Mouse (Mus musculus) splenic B cell, adult 2 months (primary cell): Measurements from ENCODE around the gene Fam13a.

Experiments used
- DNase-seq: peaks from one replicate; pipeline ENCODE4 v3.0.0-alpha.2; 2011; ENCODE audit warnings: low read depth, low spot score
- H3K27me3 ChIP-seq: 2 replicates; pipeline ENCODE4 v1.6.1; 2012; ENCODE audit warnings: mild to moderate bottlenecking, low read length, moderate library complexity, mixed read lengths; ENCODE audit not compliant: control insufficient read depth, poor library complexity, insufficient read depth, severe bottlenecking
- H3K36me3 ChIP-seq: 2 replicates; pipeline ENCODE4 v1.6.1; 2012; ENCODE audit warnings: mild to moderate bottlenecking, low read length, moderate library complexity, mixed read lengths; ENCODE audit not compliant: control insufficient read depth, poor library complexity, insufficient read depth, severe bottlenecking

The Fam13a gene

DNA sequence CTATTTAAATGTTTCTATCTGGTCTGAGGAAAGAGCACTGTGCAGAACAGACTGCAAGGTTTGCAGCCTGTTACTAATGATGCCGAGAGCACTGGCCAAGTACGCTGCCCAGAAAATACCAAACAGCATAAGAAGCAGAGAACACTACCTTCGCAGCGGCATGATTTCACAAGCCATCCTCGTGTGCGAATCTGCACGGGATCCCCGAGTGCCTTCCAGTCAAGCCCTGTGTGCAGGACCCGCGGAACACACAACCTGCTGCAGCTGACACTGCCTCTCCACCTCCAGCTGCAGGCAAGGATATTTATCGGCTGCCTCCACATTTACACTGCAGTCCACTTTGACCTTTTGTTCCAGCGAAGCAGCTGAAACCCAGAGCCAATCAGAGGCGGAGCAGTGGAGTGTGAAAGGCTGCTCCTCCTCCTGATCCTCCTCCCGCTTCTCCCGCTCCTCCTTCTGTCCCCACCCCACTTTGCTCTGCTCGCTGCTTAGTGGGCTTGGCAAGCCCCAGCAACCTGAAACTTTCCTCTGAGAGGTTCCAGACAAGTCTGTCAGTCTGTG lies at the start of gene Fam13a:
TSS of gene Fam13a (minus strand) at position 386 of the 561 bp plus-strand sequence.
- Histone ChIP-seq H3K36me3 (no peaks in the 10 kb centered on the region), H3K27me3 (no peaks in the 10 kb centered on the region; the same call in 1 of the 2 replicates)
- peak; percentile 15 for DNase-seq

DNA sequence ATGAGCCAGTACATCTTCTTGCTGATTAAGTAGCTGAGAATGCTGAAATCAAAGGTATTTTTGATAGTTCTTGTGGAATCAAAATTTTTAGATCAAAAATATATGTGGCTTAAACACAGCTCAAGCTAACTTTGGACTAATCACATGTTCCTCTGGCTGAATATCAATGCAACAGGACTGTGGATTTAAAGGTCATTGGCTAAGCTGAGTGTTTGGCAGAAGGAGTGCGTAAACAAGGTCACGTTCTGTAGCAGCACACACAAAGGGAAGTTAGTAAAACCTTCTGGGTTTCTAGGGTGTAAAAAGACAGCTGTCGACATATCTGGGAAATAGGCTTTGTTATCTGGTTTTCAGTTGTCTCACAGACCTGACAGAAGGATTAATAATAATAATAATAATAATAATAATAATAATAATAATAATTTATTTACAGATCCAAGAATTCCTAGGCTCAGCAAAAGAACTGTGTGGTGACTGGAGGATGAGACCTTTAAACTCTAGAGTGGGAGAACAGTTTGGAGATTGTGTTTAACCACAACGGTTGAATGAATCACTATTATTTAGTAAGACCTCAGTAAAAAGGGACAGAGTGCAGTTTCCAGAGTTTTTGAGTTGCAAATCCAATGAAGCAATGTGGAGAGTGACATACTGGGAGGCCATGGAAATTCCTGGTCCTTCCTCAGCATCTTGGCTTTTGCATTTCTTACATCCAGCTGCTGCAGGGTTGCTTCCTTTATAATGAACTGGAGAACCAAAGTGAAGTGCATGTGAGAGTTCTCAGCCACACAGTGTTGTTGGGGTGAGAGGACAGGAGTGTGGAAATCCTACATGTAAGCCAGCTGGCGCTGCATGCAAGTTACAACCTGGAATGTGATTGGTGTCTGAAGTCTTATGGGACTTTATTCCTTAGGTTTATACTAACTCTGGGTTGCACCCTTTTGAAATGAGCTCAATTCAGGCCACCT lies 48.0 kb upstream of the Fam13a start:
- no peaks in the 10 kb centered on the region for H3K27me3 ChIP-seq
- H3K36me3 ChIP-seq: no peaks in the 10 kb centered on the region
- no peak for DNase-seq

- no peaks in the 10 kb centered on the region for H3K27me3 ChIP-seq
- H3K36me3 ChIP-seq: no peaks in the 10 kb centered on the region
- no peak for DNase-seq
Measured at GRCm38 (mm10) chr6:59071691-59072090, 47.3 kb upstream of the Fam13a start.

DNA sequence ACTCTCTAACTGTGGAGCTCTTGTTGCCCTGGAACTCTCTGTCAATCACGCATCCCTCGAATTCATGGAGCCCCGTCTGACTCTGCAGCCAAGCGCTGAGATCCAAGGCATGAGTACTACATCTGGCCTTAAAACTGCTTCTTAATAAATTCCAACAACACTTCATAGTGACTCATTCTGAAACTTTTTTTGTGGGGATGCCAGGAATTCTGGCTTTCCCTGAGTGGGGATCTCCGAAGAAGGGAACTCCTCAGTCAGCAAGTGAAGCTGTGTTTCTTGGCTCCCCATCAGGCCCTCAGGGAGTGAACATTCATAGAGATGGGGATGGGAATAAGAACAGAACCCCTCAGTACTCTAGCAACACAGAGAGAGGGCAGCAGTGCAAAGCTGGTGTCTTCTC lies 43.8 kb upstream of the Fam13a start:
- H3K36me3 ChIP-seq: no peaks in the 10 kb centered on the region
- no peaks in the 10 kb centered on the region for H3K27me3 ChIP-seq
- DNase-seq: no peak

DNA sequence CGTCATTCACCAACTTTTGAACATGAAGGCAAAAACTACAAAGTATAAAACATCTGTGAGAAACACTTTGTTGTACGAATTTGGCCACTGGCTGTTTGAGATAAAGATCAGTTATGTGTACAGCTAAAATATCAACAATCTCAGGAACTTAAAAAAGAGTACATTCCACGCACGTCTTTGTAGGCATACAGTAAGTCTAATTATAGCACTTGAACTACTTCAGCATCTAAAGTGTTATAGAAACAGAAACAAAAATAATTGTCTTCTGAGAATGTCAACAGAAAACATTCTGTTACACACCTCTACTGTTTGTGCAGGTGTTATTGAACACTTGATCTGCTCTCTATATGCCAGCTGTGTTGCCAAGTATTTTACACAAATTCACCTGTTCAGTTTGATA lies 40.1 kb upstream of the Fam13a start:
- Histone ChIP-seq H3K27me3 (no peaks in the 10 kb centered on the region; the same call in 1 of the 2 replicates), H3K36me3 (no peaks in the 10 kb centered on the region)
- DNase-seq: no peak

DNA sequence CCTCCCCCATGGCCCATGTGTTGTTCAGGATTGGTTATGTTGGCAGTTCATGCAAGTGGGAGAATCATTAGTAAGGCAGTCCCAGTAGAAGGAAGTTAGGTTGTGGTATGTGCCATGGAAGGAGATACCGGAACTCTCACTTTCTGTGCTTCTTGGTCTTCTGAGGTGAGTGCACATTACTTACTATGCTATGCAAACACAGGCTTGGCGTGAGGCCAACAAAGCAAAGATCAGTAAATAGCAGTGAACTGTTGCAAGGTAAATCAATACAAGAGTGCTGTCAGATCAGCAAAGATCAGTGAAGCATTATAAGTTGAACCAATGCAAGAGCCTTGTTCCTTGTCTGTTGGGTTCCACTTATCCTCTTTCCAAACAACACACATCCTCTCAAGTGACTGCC lies 28.9 kb upstream of the Fam13a start:
- H3K36me3 ChIP-seq: no peaks in the 10 kb centered on the region
- H3K27me3 ChIP-seq: no peaks in the 10 kb centered on the region
- DNase-seq: no peak

DNA sequence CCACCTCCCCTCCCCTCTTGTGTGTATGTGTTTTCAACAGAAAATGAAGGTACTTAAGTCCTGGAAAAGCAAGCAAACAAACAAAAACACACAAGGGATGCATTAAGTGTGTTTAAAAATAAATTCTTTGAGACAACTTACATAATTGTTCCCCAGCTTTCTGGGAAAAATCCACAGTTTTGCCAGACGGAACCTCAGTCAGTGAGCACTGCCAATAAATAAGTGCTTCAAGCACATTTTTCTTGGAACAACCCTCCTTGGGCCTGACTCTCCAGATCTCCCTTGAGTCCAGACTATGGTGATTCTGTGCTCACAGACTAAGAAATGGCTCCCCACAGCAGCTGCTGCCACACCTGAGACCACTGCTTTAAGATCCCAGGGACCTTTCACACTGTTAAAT lies 15.4 kb upstream of the Fam13a start:
- no peak for DNase-seq
- no peaks in the 10 kb centered on the region for H3K36me3 ChIP-seq
- no peaks in the 10 kb centered on the region for H3K27me3 ChIP-seq

DNA sequence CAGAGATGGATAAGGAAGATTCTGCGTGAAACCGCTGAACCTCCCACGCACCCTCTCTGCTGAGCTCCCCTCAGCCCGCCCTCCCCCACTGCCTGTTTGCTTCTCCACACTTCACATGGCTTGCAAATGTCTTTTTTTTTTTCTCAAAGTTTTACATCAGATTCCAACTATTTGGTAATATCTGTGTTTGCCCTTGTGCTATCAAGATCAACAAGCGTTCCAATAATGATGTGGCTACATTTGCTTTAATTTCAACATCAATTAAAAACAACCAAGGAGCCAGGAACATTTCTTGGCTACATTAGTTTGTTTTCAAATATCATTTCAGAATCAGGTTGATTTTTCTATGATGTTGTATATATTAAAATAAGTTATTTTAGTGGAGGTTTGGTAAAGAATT lies 8.4 kb upstream of the Fam13a start:
- Histone ChIP-seq H3K36me3 (no peaks in the 10 kb centered on the region), H3K27me3 (no peaks in the 10 kb centered on the region; the same call in 1 of the 2 replicates)
- DNase-seq: no peak

GRCm38 (mm10) chr6:59031539-59031938 lies 7.2 kb upstream of the Fam13a start:
- no peaks in the 10 kb centered on the region for H3K36me3 ChIP-seq
- no peak for DNase-seq
- H3K27me3 ChIP-seq: no peaks in the 10 kb centered on the region; the same call in 1 of the 2 replicates

DNA sequence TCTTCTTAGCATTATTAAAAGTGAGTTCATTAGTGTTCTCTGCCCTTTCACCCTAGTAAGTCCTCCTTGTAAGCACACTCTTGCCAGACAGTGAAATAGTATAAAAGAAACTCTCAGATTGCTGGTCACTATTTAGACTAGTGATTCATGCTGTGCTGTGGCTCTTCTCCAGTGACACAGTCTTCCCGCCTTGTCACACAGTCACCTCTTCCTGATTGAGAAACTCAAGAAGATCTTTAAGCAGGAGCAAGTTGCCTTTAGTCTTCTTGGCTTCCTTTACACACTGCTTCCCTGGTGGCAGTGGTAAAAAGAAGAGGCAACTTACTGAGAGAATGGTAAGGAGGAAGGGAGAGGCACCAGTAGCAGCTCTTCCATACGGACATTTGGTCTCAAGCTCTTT lies 6.3 kb upstream of the Fam13a start:
- no peak for DNase-seq
- Histone ChIP-seq H3K36me3 (no peaks in the 10 kb centered on the region), H3K27me3 (no peaks in the 10 kb centered on the region; the same call in 1 of the 2 replicates)

DNA sequence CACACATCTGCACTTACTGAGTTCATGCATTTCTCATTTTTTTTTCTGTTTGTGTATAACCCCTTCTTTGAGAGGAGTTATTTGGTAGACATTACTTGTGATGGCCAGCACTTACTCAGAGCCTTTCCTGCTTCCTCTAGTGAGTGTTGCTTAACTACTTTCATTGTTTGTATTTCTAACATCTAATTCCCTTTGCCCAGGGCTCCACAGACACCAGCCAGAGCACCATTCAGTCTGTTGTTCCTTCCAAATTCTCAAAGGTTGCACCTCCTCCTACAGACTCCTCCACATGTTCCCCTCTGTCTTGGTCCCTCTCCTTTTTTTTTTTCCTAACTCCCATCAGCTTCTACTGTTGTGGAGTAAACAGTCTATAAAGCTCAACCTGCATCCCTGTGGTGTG lies 5.7 kb upstream of the Fam13a start:
- DNase-seq: no peak
- no peaks in the 10 kb centered on the region; the same call in 1 of the 2 replicates for H3K27me3 ChIP-seq
- H3K36me3 ChIP-seq: no peaks in the 10 kb centered on the region

DNA sequence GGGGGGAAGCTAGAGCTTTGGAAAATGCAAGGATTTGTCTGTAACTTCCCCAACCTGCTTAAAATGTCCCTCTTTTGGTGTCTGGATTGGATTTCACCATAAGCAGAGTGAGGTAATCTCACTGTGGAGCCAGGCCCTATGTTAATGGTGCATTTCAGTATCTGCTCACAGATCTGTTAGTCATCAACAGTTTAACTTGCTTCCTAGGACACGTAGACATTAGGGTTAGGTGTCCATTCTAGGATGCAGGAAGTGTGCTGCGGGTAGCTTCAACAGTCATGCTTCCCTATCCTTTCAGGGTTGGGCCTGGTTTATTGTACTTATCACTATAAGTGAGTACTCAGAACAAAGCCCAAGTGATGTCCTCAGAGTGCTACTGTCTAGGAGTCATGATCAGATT lies 4.5 kb upstream of the Fam13a start:
- Histone ChIP-seq H3K27me3 (no peaks in the 10 kb centered on the region; the same call in 1 of the 2 replicates), H3K36me3 (no peaks in the 10 kb centered on the region)
- no peak for DNase-seq

DNA sequence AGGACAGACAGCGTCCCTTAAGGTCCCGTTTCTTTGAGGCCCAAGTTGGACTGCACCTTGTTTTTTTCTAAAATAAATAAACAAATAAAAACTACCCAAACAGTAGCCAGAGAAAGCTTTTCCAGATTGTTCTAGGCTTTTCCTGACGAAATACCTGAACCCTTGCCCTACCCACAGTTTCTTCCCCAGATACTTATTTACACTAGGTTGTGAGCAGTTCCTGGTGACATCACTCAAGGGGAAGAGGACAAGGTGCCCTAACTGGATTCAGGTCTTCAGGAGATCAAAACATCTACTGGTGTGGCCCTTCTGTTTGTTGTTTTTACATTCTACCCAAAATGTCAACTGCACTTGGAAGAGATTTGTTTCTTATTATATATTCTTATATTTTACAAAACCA lies 457 bp upstream of the Fam13a start:
- H3K36me3 ChIP-seq: no peaks in the 10 kb centered on the region
- H3K27me3 ChIP-seq: no peaks in the 10 kb centered on the region; the same call in 1 of the 2 replicates
- DNase-seq: no peak

GRCm38 (mm10) chr6:59023455-59024163 lies 740 bp downstream of the Fam13a start:
- Histone ChIP-seq H3K27me3 (no peaks in the 10 kb centered on the region; the same call in 1 of the 2 replicates), H3K36me3 (no peaks in the 10 kb centered on the region)
- no peak for DNase-seq

DNA sequence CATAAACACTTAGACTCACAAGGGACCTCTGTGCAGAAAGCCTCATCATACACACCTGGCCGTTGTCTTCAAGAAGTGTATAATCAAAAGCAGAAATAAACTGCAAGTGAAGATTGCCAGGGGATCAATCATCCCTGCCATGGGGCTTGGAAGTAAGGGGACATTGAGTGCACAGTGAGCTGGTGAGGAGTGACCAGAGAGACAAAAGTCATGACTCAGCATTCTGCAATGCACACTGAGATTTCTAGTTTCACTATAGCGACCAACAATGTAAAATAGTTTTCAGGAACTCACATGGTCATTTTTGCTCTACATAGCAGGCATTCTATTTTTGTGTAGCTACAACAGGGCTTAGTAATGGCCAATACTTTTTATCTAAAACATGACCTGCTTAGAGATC lies 1.7 kb downstream of the Fam13a start:
- Histone ChIP-seq H3K27me3 (no peaks in the 10 kb centered on the region), H3K36me3 (no peaks in the 10 kb centered on the region)
- no peak for DNase-seq
